Mouse (Mus musculus): ENCODE data around the gene Gm12166.

- TF ChIP-seq CTCF (IDR thresholded peaks at IDR 0.05; ENCODE audit: extremely low read depth, insufficient read length, insufficient replicate concordance, low read depth, low read length) (no peak), POLR2A (IDR thresholded peaks at IDR 0.05; ENCODE audit: low read depth, low read length) (peak; percentile 77)
Observed at GRCm38 (mm10) chr11:46055896-46056769, 4.0 kb upstream of the Gm12166 start, which contains the start of gene Adam19.
